Mouse (Mus musculus) midbrain, postnatal 0 days (tissue): ENCODE results near the gene Slc22a12. TPM values are rescaled to one million over a fixed set of nuclear protein-coding genes. Genes with fewer than 3 reads are reported as not detected.

Experiments
- ATAC-seq: fragments of 200-750 bp; cut with Nextera tagmentation; 2 replicates; pipeline ENCODE4 v1.8.0; 2017; ENCODE audit warnings: moderate number of reproducible peaks, mild to moderate bottlenecking, moderate TSS enrichment, moderate library complexity; ENCODE audit not compliant: low FRiP score
- DNase-seq: peaks from one replicate; pipeline ENCODE4 v3.0.0-alpha.2; 2015; ENCODE audit warnings: low spot score
- H3K27ac ChIP-seq: fragments of 300-500 bp; sonication (generic); 2 replicates; pipeline ENCODE4 v1.5.1; 2014; ENCODE audit warnings: low read depth, mild to moderate bottlenecking, low read length, mixed read lengths
- H3K27me3 ChIP-seq: fragments of 300-500 bp; sonication (generic); 2 replicates; pipeline ENCODE4 v1.6.1; 2014; ENCODE audit warnings: low read length, control low read depth, mixed read lengths; ENCODE audit not compliant: insufficient read depth
- H3K36me3 ChIP-seq: fragments of 300-500 bp; sonication (generic); 2 replicates; pipeline ENCODE4 v1.6.1; 2014; ENCODE audit warnings: low read length, control low read depth, mixed read lengths; ENCODE audit not compliant: insufficient read depth
- H3K4me1 ChIP-seq: fragments of 300-500 bp; sonication (generic); 2 replicates; pipeline ENCODE4 v1.6.1; 2014; ENCODE audit warnings: mild to moderate bottlenecking, control low read depth, antibody characterized with exemption, low read length, mixed read lengths; ENCODE audit not compliant: insufficient read depth
- H3K4me2 ChIP-seq: fragments of 300-500 bp; sonication (generic); 2 replicates; pipeline ENCODE4 v1.6.1; 2014; ENCODE audit warnings: low read depth, mild to moderate bottlenecking, low read length, mixed read lengths; ENCODE audit not compliant: poor library complexity, severe bottlenecking
- H3K4me3 ChIP-seq: fragments of 300-500 bp; sonication (generic); 2 replicates; pipeline ENCODE4 v1.5.1; 2014; ENCODE audit warnings: low read depth, mild to moderate bottlenecking, low read length, moderate library complexity
- H3K9ac ChIP-seq: fragments of 300-500 bp; sonication (generic); replicated peaks from 2 replicates; pipeline ENCODE4 v1.6.1; 2014; ENCODE audit warnings: mild to moderate bottlenecking, low read length, moderate library complexity, mixed read lengths; ENCODE audit not compliant: poor library complexity, severe bottlenecking
- H3K9me3 ChIP-seq: fragments of 300-500 bp; sonication (generic); 2 replicates; pipeline ENCODE4 v1.6.1; 2016; ENCODE audit warnings: low read length, control low read depth
- CTCF ChIP-seq: IDR thresholded peaks from 2 replicates; pipeline ENCODE4 v1.5.1; 2016; ENCODE audit warnings: antibody characterized with exemption, mild to moderate bottlenecking
- WGBS: fragments of 180-500 bp; shearing (Covaris S2); extraction: QIAGEN DNeasy Blood & Tissue Kit; methylation state at CpG from one replicate; pipeline ENCODE4 v1.1.7; 2014; 5-methylcytosine and 5-hydroxymethylcytosine counted together
- polyA plus RNA-seq: library from polyadenylated mRNA; unstranded; fragments of >200 nt; fragmentation: Nextera tagmentation; extraction: Ambion mirVana; gene quantifications from 2 replicates; pipeline ENCODE4 v1.2.1, GENCODE M21; 2015
- total RNA-seq: library from RNA; depleted of rRNA; stranded (reverse); fragments of >200 nt; gene quantifications from 2 replicates; pipeline ENCODE4 v1.2.3, GENCODE M21; 2014

The Slc22a12 gene
- total and polyA plus RNA-seq, 2 experiments from 2014 or later: 0.57 to 0.71 TPM

- Histone ChIP-seq H3K27ac (no peak overlapping the region), H3K9ac (no peak overlapping the region), H3K4me3 (no peak overlapping the region), H3K36me3 (peaks cover 75% of the 10 kb centered on the region), H3K4me1 (no peaks in the 10 kb centered on the region), H3K4me2 (no peak overlapping the region), H3K9me3 (no peaks in the 10 kb centered on the region), H3K27me3 (no peaks in the 10 kb centered on the region)
- ATAC-seq: no peak
- 90% methylated on average over 2 of the region's 2 CpGs for WGBS
- DNase-seq: no peak
- TF ChIP-seq CTCF: no peak
Measured at GRCm38 (mm10) chr19:6510546-6510945, 32.3 kb downstream of the Slc22a12 start.

GRCm38 (mm10) chr19:6509881-6510280 lies 33.0 kb downstream of the Slc22a12 start:
- ATAC-seq: no peak
- Histone ChIP-seq H3K9ac (no peak overlapping the region), H3K27ac (no peak overlapping the region), H3K9me3 (no peaks in the 10 kb centered on the region), H3K4me2 (no peak overlapping the region), H3K36me3 (peaks cover 78% of the 10 kb centered on the region), H3K27me3 (no peaks in the 10 kb centered on the region), H3K4me1 (peaks cover under 1% of the 10 kb centered on the region; the same call in 1 of the 2 replicates), H3K4me3 (no peak overlapping the region)
- DNase-seq: no peak
- no peak for TF ChIP-seq CTCF
- WGBS: 85% methylated on average over 10 of the region's 10 CpGs

GRCm38 (mm10) chr19:6507393-6507792 lies 35.4 kb downstream of the Slc22a12 start:
- ATAC-seq: no peak
- Histone ChIP-seq H3K9me3 (no peaks in the 10 kb centered on the region), H3K36me3 (peaks cover 66% of the 10 kb centered on the region), H3K27ac (0 out of 2 replicates have a peak overlapping the region, but pooled peaks have one; percentile 1), H3K4me1 (peaks cover 23% of the 10 kb centered on the region), H3K9ac (no peak overlapping the region), H3K4me2 (no peak overlapping the region), H3K4me3 (no peak overlapping the region), H3K27me3 (no peaks in the 10 kb centered on the region)
- TF ChIP-seq CTCF: no peak
- 52% methylated on average over 10 of the region's 10 CpGs for WGBS
- DNase-seq: no peak

- Histone ChIP-seq H3K4me2 (no peak overlapping the region), H3K27ac (peak overlapping the region; percentile 95; the same call in 1 of the 2 replicates), H3K9me3 (no peaks in the 10 kb centered on the region), H3K9ac (0 out of 2 replicates have a peak overlapping the region, but pooled peaks have one; percentile 99), H3K4me1 (peaks cover 36% of the 10 kb centered on the region), H3K36me3 (peaks cover 43% of the 10 kb centered on the region), H3K27me3 (no peaks in the 10 kb centered on the region), H3K4me3 (no peak overlapping the region)
- ATAC-seq: no peak
- WGBS: 85% methylated on average over 12 of the region's 12 CpGs
- no peak for TF ChIP-seq CTCF
- DNase-seq: no peak
Measured at GRCm38 (mm10) chr19:6504656-6505045, 38.2 kb downstream of the Slc22a12 start.

DNA sequence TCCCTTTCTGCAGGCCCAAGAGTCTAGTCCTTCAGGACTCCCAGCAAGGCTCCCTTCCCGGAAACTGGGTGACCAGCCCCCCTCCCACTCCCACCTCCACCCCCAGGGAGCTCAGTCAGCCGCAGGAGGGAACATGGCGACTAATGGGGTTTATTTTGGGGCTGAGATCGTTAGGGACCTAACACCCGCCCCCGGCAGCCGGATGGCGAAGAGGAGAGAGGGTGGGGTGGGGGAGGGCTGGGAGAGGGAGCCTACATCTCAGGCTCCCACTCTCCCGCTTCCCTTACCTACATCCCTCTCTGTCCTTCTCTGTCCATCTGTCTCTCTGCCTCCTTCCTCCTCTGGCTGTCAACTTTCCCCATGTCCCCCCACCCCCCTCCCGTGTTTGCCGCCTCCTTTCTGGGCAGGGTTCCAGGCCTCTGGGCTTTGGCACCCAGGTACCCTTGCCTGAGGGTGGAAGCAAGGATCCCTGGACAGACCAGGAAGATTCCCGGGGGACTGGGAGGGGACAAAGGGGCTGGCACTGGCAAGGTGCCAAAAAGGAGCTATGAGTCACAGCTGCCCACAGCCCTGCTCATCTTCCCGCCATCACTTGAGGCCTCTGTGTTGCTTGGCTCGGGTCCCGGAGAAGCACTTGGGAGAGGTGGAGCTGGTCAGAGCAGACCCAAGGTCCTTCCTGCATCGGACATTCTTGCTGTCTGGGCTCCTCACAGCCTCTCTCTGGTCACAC lies 38.7 kb downstream of the Slc22a12 start:
- Histone ChIP-seq H3K4me3 (no peak overlapping the region; the same call in 1 of the 2 replicates), H3K9ac (peak overlapping the region; percentile 99; the same call in 1 of the 2 replicates), H3K4me1 (peaks cover 36% of the 10 kb centered on the region), H3K9me3 (no peaks in the 10 kb centered on the region), H3K36me3 (peaks cover 38% of the 10 kb centered on the region), H3K27ac (peak overlapping the region; percentile 95), H3K27me3 (no peaks in the 10 kb centered on the region), H3K4me2 (peak overlapping the region; percentile 95; the same call in 1 of the 2 replicates)
- WGBS: 47% methylated on average over 15 of the region's 16 CpGs
- ATAC-seq (no peak), DNase-seq (peak; percentile 74)
- TF ChIP-seq CTCF: no peak
